Mouse (Mus musculus) stomach, embryonic 16.5 days (tissue): ENCODE measurements around the gene Ccnk. TPM values are rescaled to one million over a fixed set of nuclear protein-coding genes. Genes with fewer than 3 reads are reported as not detected.

Source experiments
- polyA plus RNA-seq: library from polyadenylated mRNA; unstranded; fragments of >200 nt; fragmentation: Nextera tagmentation; extraction: Ambion mirVana; gene quantifications from 2 replicates; pipeline ENCODE4 v1.2.1, GENCODE M21; 2015

Gene Ccnk
- polyA plus RNA-seq, 1 experiment from 2014 or later, result 2.5 TPM

Other genes with a start within 250 kb of the Ccnk start
- 2.3 and 2.6 TPM in 2 replicates for gene Bcl11b, start 176.0 kb upstream of the Ccnk start, polyA plus RNA-seq
- 89.2 and 93.0 TPM in 2 replicates for gene Setd3, start 265 bp upstream of the Ccnk start, polyA plus RNA-seq
- gene Ccdc85c, start 95.8 kb downstream of the Ccnk start, polyA plus RNA-seq, result 6.5 and 6.9 TPM in 2 replicates
- 0.44 and 0.65 TPM in 2 replicates for gene Hhipl1, start 126.7 kb downstream of the Ccnk start, polyA plus RNA-seq
- 6.8 and 8.5 TPM in 2 replicates for gene Cyp46a1, start 154.8 kb downstream of the Ccnk start, polyA plus RNA-seq
- gene Eml1, start 191.4 kb downstream of the Ccnk start, polyA plus RNA-seq, result 82.3 and 111 TPM in 2 replicates